Mouse (Mus musculus): Measurements from ENCODE around the gene Cyba. TPM values are rescaled to one million over a fixed set of nuclear protein-coding genes. Genes with fewer than 3 reads are reported as not detected.

Cyba gene
- total RNA-seq, 2 experiments from 2014 or later, result 42.8 to 105 TPM

DNA sequence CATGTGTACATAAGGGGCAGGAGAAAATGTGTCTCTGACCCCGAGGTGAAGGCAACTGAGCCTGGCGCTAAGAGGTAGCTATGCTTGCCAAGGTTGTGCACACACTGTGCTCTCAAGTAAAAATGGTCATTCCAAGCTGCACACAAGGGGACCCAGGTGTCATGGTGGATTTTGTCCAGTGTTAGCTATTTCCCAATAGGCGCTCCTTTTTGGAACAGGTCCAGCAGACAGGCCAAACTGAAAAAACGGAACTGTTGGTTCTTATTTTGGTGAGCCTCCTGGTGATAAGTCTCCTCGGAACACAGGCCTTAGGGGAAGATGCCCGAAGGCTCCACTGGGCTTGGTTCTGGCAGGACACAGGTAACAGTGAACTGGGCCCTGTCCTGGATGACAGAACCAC lies 21.7 kb upstream of the Cyba start:
- no peak for ATAC-seq (replicated peaks; ENCODE audit: low FRiP score, poor library complexity, severe bottlenecking)

DNA sequence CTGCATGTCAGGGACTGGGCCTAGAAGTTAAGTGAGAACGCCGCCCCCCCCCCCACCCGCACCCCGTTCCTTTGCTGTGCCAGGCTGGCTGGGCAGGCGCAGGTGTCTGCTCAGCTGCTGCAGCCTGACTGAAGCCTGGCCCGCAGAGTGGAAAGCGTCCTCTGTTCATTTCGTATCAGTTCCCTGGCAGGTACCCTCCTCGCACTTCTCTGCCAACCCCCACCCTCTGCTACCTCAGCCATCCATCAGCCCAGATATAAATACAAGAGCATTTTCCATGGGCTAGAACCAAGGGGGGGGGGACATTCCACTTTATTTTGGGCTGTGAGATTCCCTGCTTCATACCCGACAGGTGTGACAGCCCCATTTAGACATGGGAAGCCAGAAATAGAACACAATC lies 19.4 kb upstream of the Cyba start:
- ATAC-seq (replicated peaks; ENCODE audit: low FRiP score, poor library complexity, severe bottlenecking), result no peak

DNA sequence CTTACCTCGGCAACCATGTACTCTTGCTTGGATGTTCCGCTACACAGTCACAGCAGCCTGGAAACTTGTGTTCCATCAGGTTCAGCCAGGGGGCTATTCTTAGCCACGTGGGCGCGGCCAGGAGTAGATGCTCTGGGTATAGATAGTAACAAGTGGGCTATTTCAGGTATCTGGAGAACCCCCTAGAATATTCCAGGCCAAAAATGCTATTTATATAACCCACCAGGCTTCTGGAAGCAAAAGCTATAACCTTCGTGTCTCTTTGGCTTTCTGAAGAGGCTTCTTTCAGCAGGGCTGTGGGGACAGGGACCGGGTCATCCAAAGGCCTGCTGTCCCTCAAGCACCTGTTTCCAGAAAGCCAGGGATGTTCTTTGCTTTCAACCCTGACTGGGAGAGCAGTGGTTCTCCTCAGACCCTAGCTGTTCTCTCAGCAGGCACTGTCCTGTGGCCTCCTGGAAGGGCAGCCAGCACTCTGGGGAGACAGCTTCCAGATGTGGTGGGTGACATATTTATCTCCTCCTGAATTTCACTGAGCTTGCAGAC lies 18.5 kb upstream of the Cyba start:
- no peak for ATAC-seq (replicated peaks; ENCODE audit: low FRiP score, poor library complexity, severe bottlenecking)

DNA sequence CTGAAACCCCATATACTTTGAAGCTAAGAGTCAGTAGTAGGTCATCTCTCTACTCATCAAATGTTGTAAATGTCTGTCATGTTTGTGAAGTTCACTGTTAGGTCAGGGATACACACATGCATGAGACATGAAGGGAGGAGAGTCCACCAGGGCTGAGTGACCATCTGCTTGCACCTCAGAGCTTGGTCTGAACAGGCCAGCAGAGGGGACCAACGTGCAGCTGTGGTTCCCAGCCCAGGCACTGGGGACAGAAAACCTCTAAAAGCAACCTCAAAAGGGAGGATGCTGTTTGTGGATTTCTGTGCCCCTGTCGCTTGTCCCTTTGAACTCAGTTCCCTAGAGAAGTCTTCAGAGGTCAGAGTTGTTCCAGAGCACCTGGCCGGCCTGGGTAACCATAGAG lies 12.5 kb upstream of the Cyba start:
- no peak for ATAC-seq (replicated peaks; ENCODE audit: low FRiP score, poor library complexity, severe bottlenecking)

DNA sequence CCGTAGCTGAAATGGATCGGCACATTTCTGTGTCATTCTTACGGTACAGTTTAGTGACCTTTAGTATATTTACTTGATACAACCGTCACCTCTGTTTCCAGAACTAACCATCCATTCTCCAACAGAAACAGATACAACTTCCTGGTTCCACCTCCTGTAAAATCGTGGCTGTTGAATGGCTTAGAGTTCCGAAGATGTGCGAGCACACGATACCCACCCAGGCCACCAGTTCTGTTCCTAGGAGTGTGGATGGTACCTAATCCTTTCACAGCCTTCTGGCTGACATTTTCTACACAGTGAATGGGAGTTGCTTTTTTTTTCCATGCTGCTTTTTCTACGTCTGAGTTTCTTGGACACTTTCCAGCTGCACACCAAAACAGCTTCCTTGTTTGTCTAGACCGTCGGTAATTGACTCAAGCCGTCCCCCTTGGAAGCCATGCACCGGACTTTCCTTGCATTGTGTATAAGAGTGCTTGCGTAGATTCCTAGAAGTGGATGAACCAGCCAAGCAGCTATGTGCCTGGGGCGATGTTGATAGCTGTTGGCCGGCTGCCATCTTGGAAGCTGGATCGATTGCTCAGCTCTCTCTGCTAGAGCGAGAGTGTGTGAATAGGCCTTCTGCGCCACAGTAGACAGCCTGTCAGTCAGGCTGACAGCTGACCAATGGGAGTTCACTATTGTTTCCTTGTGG lies 11.5 kb upstream of the Cyba start:
- ATAC-seq (replicated peaks; ENCODE audit: low FRiP score, poor library complexity, severe bottlenecking), result peak; percentile 67

DNA sequence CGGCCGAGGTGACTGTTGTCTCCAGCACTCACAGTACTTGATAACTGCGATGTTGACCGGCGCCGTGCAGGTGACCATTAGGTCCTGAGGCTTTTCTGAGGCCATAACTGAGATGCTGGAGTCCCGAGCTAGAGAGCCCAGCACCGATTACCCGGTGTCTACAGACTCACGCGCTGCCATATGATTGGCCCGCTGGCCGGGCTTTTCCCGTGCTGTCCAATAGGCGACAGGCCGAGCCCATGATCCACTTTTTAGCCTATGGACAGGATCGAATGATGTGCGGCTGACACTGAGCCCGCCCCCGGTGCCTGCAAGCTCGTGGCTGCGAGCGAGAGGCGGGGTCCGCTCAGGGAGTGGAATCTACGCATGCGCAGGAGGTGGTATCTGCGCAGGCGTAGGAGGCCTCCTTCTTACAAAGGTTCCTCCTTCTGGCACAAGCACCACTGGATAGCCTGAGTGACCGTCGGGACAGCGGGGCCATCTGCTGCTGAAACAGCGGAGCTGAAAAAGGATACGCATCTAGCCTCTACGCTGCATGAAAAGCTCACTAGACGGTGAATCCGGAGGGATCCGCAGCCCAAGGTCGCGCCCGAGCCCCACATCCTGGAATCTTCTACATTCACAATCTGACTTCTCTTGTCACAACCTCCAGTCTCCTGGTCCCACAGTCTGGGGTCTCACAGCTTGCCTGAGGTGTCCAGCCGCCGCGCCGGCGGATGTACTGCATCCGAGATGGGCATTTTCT lies 10.7 kb upstream of the Cyba start, which contains the start of gene Mvd:
Gene Mvd (minus strand): TSS at position 161 of the 745 bp plus-strand sequence.
- peak; percentile 91 for ATAC-seq (replicated peaks; ENCODE audit: low FRiP score, poor library complexity, severe bottlenecking)

DNA sequence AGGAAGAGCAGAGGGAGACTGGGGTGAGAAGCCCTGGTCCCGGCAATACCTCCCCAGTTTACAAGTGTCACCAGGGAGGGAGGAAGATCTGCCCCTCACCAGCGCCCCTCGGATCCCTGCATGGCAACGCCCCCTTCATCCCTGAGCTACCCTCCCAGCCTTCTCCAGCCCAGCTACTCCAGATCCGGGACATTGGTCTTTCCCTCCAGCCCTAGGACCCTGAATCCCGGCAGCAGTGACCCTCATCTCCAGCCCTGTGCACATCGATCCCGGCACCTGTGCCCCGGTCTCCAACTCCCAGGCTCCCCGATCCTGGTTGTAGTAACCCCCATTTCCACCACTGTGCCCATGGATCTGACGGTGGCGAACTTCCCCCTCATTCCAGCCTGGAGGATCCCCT lies 10.1 kb upstream of the Cyba start:
- peak; percentile 1; the same call in 1 of the 2 replicates for ATAC-seq (replicated peaks; ENCODE audit: low FRiP score, poor library complexity, severe bottlenecking)

DNA sequence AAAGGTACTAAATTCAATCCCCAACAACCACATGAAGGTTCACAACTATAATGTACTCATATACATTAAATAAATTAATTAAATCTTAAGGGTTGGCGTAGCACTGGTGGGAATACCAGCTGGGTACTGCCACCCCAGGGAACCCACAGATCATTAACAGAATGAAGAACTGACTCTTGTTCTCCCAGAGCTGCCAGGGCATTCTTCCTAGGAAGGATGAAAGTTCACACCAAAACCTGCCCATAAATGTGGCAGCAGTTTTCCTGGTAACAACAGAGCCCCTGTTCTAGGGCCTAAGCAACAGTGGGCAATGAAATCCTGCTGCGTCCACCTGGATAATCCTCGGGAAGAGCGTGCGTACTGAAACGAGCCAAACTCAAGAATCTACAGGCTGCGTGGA lies 9.6 kb upstream of the Cyba start:
- no peak for ATAC-seq (replicated peaks; ENCODE audit: low FRiP score, poor library complexity, severe bottlenecking)

DNA sequence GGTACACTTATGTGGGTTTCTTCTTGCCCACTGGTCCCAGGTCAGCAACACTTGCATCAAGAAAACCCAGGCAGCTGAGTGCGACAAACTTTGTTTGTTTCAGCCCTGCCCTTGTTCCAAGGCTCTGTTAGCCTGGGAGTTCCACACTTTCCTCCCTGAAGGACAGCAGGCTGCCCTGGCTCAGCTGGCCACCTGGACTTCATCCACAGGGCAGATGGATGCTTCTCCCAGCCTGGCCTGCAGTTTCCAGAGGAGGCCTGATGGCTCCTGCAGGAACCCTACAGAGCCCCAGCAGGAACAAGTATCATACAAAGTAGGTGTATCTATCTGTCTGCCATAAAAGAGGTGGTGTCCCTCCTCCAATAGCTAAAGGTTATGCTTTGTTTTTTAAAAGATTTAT lies 8.6 kb upstream of the Cyba start:
- no peak for ATAC-seq (replicated peaks; ENCODE audit: low FRiP score, poor library complexity, severe bottlenecking)

DNA sequence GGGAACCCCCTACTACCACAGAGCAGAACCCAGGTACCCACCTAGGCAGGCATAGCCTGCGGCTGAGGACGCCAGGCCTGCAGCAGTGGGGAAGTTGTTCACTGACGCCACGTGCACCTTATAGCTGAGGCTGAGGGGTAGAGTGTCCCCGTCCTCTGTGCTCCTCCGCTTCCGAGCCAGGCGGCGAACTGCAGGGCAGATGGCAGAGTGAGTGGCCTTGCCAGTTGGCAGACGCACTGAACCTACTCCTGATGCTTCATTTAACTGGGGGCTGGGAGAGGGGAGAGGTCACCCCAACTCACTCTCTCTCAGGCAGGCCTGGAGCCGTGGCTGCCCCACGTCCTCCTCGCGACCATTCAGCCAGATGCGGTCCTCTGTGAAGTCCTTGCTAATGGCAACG lies 6.6 kb upstream of the Cyba start:
- no peak for ATAC-seq (replicated peaks; ENCODE audit: low FRiP score, poor library complexity, severe bottlenecking)

DNA sequence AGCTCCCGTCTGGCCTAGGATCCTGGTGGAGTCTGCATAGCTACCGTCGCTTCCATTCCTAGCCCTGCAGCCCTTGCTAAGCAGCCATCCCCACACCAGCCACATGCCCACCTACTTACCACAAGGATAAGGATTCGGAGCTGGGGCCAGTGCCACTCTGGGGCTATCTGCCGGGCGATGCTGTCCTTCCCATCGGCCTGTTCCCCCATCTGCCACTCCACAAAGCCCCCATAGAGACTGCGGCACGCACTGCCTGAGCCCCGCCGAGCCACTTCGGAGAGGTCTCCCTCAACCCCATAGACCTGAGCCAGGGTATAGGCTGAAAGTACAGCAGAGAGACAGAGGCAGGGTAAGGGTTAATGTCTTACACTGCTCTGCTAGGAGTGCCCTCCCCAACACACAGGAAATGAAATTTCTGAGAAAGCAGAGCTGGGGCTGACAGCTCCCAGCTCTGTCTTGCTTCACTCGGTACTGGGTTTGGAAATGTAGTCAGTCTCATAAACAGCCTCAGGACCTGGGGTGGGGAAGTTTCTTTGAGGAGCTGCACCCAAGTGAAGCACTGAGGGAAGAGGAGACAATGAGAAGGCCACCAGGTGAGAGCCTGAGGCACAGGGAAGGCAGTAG lies 5.1 kb upstream of the Cyba start:
- no peak for ATAC-seq (replicated peaks; ENCODE audit: low FRiP score, poor library complexity, severe bottlenecking)

DNA sequence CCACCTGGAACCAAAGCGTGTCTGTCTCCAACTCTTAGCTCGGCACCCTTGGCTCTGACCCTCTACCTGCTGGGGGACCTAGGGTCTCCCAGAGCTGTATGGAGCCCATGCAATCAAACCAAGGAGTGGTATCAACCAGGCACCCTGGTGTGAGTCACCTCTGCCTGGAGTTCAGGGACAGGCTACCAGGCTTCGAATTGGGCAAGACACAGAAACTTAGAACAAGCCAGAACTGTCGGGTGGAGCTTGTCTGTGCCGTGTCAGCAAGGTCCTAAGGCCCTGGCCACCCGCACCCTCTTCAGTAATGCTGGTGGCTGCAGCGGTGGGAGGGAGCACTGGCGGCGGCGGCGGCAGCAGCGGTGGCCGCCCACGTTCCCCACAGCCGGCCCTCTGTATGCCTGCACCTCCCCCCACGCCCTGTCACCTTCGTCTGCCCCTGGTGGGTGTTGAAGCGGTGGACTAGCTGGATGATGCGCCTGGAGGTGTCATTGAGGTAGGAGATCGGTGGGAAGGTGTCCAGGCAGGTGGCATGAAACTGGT lies 3.9 kb upstream of the Cyba start:
- ATAC-seq (replicated peaks; ENCODE audit: low FRiP score, poor library complexity, severe bottlenecking), result no peak

DNA sequence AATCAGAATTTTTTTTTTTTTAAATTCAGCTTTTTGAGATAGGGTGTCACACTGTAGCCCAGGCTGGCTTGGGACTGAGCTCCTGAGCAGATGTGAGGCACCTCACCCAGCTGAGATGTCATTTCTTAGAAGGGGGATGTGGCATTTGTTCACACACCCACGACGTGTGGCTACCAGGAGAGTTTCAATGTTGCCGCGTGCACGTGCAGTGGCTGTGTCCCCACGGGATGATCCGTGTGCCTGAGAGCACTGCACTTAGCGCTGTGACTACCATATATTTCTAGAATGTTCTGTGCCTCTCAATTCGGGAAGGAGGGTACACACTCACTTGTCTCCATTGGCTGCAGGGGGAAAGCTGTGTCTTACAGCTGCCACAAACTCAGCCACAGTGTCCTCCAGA lies 3.4 kb upstream of the Cyba start:
- no peak for ATAC-seq (replicated peaks; ENCODE audit: low FRiP score, poor library complexity, severe bottlenecking)

DNA sequence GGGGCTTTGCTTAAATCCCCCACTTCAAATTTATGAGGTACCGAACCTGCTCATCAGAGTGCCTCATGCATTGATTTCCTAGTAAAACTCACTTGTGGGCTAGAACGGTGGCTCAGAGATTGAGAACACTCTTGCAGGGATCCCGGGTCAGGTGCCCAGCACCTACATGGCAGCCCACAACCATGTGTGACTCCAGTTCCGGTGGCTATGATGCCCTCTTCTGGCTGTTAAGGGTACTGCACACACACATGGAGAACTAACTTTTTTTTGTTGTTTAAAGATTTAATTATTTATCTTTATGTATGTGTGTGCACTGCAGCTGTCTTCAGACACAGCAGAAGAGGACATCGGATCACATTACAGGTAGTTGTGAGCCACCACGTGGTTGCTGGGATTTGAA lies 2.6 kb upstream of the Cyba start:
- ATAC-seq (replicated peaks; ENCODE audit: low FRiP score, poor library complexity, severe bottlenecking), result no peak

DNA sequence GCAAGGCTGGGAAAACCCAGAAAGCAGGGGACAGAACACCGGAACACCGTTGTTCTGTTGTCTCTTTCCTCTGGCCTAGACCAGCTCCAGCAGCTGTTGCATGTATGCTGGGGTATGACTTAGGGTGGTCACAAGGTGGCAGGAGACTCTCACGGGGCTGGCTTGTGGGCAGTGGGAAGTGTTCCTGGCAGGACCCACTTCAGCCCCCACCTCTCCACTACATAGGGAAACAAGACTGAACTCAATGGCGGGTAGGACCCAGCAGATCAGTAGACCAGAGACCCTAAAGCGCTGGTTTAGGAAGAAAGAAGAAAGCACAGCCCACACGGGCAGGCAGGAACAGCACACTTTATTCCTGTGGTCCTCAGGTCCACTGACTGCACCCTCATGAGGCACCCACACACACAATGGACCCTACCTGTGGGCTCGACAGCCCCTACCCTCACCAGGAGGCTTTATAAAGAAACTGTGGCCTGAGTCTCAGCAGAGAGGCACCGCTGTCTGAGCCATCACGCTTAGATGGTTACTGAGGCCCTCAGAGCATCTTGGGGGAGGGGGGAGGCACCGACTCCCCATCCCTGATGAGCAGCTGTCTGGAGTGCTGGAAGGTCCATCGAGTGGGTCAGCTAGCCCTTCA lies 657 bp upstream of the Cyba start:
- ATAC-seq (replicated peaks; ENCODE audit: low FRiP score, poor library complexity, severe bottlenecking), result no peak

DNA sequence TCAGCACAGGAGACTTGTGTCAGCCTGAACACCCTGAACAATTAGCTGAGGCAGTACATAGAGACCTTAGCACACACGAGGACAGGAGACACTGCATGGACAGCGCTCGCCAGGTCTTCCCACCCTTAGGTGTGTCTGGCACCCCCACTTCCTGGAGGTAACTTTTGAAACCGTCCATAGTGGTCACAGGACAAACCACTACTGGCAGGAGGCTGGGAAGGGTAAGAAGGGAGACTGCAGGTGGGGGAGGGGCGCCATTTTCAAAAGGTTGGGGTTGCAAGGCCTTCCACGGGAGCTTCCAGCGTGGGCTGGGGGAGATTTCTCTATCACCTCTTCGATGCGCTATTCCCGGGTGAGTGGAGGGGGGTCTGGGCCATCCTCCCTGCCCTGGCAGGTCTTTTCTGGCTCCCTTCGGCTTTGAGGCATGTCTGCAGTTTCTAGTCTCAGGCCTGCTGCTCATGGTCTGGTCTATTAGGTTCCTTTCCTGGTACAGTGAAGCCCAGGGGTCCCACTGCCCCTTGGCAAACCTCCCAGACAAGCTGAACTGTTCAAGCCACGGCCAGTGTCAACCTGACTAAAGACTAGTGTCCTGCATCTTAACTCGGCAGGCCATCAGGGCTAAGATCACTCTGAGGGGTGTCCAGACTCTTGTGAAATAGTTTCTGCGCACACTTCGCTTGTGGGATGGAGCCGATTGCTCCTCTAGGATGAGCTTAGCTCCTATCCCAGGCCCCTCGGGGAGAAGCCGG lies 862 bp downstream of the Cyba start:
- ATAC-seq (replicated peaks; ENCODE audit: low FRiP score, poor library complexity, severe bottlenecking), result no peak

DNA sequence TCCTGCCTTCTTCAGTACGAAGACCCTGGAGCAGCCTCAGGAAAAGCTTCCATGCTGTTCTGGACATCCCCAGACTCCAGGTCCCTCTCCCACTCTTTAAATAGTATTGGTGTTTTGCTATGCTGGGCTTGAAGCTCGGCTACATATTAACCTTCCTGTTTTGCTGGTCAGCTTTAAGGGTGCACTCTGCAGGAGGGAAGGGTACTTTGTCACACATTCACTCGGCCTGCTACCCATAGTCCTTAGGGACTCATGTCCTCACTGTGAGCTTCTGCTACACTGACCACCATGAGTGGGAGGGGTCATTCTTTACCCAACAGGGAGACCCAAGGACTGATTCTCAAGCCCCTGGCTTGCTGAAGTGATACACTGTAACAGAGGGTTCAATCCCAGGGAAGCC lies 2.1 kb downstream of the Cyba start:
- no peak for ATAC-seq (replicated peaks; ENCODE audit: low FRiP score, poor library complexity, severe bottlenecking)

DNA sequence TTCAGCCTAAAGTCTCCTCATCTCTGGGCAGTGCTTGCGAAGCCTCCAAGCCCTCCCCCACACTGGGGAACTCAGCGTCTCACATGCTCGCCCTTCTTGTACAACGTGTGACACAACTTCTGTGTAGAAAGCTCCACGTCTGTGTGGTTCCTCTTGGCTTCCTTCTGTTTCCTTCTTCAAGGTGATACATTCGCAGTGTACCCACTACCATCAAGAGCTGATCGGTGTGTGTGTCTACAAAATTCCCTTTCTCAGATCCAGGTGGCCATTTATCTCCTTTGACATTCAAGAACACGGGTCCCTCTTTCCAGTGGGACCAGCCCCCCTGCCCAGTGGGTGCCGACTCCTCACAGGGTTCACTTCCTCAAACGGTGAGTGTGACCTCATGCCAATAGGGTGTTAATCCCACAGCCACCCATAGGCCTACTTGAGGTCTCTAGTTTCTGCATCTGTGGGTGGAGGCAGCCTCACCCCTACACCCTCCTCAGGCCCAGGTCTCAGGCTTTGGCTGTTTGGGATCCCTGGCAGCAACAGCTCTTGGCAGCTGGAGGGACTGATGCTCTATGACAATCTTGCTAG lies 2.6 kb downstream of the Cyba start:
- no peak for ATAC-seq (replicated peaks; ENCODE audit: low FRiP score, poor library complexity, severe bottlenecking)

DNA sequence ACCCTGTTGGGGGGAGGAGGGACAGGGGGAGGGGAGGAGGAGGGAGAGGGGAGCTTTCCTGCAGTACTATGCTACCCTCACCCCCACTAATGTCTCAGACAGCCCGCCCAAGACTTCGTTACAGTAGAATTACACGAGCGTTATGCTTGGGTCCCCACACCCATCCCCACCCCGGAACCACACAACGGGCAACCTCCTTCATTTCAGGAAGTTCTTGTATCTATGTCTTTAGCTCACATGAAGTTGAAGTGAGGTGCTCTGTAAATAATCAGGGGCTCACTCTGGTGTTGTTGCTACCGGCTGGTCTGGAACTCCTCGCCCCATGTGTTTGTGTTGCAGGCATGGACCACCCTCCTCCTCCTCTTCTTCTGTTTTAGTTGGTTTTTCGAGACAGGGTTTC lies 4.6 kb downstream of the Cyba start:
- ATAC-seq (replicated peaks; ENCODE audit: low FRiP score, poor library complexity, severe bottlenecking), result no peak

All from erythroblast, adult 5-6 weeks (primary cell).